Mouse (Mus musculus) hindlimb bud, embryonic 11.5 days (tissue): ENCODE measurements at regions not wholly inside any gene's neighbourhood (a gene's known extent, or its start where the extent isn't known, plus 50 kb on each side); places are given as distances from the start of the nearest gene placed in this dataset.

Experiments
- DNase-seq: peaks from one replicate; pipeline ENCODE4 v3.0.0-alpha.2; 2012; ENCODE audit warnings: low read depth, low spot score; ENCODE audit errors: extremely low spot score

DNA sequence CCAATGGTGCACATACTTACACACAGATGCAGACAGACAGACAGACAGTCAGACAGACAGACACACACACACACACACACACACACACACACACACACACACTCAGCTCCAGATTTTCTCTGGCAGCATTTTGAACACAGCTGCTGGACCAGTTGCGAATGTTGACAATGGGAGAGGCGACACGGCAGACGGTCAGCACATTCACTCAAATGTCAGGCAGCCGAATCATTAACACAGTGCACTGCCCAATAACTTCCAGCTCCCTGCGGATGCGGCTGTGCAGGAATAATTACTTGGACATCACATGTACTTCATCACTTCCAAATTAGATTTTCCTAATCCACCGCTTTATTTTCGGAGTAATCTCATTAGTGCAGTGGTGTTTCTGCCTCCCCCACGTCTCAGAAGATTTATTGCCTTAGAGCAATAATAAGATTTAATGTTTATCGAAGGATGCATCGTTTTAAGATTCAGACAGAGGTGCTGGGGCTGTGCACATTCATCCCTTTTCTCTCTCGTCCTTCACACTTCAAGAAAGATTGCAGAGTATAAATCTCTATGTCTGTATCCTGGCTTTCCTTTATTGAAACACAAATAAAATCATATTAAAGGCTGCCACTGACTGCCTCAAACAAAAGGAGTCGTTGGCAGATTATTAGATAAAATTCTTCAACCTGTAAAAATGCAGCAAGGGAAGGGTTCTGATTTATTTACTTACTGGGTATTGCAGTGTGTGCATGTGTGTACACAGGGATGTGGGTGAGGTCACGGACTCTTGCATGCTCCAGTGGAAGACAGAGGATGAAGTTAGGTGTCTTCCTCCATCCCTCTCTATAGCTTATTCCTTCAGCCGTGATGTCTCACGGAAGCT is 70.9 kb upstream of the Gas2 start:
- DNase-seq: no peak

DNA sequence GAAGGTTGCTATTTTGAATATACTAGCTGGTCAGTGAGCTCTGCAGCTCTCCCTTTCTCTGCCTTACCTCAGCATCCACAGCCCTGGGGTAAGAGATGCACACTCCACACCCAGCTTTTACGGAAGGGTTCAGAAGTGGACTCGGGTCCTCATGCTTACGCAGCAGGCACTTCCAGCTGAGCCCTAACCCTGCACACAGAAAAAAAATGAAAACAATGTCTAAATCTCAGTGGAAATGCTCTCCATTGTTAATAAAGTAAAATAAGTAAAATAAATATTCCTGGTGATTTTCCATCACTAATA is 70.3 kb upstream of the Gas2 start:
- DNase-seq: no peak
